Mouse (Mus musculus) T-helper 2 cell (primary cell): ENCODE data around the gene Wdr95.
"Not testable (repeated sequence)": the region's sequence is repeated elsewhere in the genome, so short reads cannot be mapped to it uniquely, and the experiment has no call there.

Source experiments
- in situ Hi-C: fragments of 300-600 bp; cut with MboI, MseI; formaldehyde crosslinking; loops from one replicate; pipeline ENCODE4 v1.15.1; 2025; ENCODE audit warnings: high pct_unique_total_duplicates

Gene Wdr95

DNA sequence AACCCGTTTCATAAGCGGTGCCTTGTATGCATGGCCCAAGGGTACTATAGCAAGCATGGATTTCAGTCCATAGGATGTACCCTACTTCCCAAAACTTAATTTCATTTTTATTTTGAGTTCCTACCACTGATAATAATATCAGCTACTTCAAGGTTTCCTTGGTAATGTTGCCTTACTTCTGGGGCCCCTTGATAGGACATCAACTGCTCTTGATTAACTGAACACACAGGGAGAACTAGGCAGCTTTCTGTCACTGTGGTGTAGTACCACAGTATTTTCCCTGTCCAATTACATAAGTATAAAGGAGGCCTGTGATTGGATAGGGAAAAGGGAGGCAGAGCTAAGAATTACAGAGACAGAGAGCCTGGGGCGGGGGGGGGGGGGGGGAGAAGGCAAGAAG is 13.6 kb upstream of the Wdr95 start:
- in situ Hi-C loops: no loop called here

GRCm38 (mm10) chr5:149517116-149517515 is 11.4 kb upstream of the Wdr95 start:
- in situ Hi-C loops: no loop called here

- in situ Hi-C loops: no loop called here
Observed at GRCm38 (mm10) chr5:149520806-149521205, 7.7 kb upstream of the Wdr95 start.

GRCm38 (mm10) chr5:149523856-149524241 is 4.6 kb upstream of the Wdr95 start:
- in situ Hi-C loops: no loop called here

- in situ Hi-C loops: no loop called here
Observed at GRCm38 (mm10) chr5:149524242-149524858, 4.1 kb upstream of the Wdr95 start.

DNA sequence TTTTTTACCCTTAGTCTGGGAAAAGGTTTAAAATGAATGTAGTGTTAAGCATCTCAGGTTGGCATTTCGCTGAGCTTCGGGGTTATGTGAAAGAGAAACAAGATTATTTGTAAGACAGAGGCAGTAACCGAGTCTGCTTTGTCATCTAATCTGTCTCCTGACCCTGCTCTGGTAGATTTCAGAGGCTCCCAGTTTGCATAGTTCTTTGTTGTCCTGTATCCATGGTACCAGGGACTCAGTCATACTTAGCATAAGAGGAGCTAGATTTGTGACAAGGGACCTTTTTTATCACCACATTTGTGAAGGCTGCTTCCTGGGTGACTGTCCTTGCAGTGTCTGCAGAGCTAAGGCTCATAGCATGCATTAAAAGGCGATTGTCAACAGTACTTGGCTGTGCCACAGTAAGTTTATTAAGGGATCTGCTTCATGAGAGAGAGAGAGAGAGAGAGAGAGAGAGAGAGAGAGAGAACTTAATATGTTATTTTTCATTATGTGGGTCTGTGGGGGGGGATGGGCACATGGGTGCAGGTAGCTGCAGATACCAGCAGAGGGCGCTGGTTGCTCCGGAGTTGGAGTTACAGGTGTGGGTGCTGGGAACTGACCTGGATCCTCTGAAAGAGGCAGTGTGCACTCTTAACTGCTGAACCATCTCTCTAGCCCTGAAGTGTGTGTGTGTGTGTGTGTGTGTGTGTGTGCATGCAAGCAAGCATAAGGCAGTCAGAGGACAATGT is 3.3 kb upstream of the Wdr95 start:
- in situ Hi-C loops: no loop called here

DNA sequence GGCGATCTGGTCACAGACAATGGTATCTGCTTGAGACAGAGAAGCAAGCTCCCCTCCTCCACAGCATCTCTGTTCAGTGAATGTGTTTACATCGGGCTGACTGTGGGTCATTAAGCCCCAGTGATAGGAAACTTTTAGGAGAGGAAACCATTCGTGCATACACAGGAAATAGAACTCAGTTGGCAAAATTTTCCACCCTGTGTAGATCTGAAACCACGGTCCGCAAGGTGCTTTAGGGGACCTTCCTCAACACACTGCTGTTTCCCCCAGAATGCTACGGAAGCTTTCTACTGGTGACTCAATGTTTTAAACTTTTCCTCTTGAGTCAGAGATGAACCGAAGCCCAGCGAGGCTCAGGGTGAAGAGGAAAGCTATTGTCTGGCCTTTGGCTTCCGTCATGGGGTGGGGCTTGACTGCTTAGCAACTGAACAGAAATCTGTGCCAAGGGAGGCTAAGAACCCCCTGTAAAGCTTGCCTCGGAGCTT is 2.0 kb upstream of the Wdr95 start:
- in situ Hi-C loops: no loop called here

- in situ Hi-C loops: not testable (repeated sequence)
Observed at GRCm38 (mm10) chr5:149527292-149527691, 1.2 kb upstream of the Wdr95 start.

DNA sequence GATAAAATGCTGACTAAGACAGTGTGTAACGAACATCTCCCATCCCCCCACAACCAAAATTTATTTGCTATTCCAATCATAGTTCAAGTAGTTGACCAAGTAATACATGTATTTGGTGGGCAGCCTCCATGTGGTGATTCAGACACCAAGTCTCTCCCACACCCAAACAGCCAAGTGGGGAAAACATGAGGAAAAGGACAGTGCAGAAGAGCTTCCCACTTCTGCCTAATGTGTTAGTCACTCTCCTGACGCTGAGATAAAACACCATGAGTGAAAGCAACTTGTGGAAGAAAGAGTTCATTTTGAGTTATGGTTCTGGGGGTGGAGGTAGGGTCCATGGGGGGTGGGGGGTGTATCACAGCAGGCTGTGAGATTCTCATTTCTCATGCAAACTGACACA is 5.4 kb downstream of the Wdr95 start:
- in situ Hi-C loops: loop anchor here (5.0 kb wide), 1 partner anchor 83 kb away; no protein-coding TSS in a partner anchor

DNA sequence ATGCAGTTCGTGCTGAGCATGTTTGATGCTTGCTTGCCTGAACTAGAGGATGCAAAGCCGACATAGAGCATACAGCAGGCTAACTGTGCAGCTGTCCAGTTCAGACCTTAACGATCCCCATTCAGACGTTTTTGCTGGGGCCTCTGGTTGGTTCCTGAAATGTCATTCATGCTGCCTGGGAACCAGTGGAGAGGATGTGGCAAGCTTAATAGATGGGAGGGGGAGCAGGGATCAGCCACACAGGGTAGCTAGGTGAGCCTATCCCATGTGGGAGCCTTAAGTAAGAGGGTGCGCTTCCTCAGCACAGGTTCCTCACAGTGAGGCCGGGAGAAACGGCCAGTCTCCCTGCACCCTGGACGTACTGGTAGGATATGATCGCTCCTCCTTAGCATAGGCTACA is 7.5 kb downstream of the Wdr95 start:
- in situ Hi-C loops: no loop called here

DNA sequence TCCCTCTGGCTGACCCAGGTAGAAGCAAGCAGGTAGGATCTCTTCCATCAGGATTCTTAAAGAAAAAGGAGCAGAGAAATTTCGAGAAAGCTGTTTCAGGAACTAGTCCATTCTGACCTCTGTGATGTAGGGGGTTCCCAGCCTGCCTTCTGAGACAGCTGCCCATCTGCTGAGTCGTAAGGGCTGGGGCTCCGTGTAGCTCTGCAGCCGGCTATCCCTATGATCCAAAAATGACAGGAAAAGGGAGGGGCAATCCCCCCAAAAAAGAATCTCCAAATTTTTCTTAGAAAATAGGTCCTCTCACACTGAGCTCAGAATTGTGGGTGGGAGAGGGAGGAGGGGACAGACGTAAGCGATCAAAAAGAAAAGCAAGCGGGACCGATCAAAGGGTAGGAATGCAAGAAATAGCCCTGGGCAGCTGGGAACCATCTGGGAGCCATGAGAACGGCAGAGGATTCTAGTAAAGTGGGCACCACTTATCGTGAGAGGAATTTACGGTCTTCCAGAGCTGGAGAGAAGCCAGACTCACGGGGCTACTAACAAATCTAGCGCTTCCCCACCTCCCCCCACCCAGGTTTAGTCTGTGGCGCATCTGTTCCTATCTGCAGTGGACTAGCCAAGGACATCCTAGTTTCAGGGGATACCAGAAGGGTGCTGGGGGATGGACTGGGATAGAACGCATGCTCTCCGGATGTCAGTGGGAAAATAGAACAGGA is 9.5 kb downstream of the Wdr95 start:
- in situ Hi-C loops: no loop called here

DNA sequence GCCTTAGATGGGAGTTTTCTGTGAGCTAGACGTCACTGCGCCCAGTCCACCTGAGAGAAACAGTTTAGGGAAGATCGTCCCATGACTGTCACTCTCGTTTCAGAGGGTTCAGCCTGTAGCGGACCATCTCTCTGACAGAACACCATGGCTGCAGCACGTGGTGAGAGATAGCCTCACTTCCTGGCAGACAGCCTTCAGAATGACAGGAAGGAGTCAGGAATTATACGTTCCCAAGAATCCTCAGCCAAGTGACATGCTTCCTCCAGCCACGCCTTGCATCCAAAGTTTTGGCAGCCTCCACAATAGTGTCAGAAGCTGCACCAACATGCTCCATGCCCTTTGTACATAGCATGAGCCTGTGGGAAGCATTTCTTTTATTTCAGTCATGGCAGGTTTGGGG is 10.1 kb downstream of the Wdr95 start:
- in situ Hi-C loops: no loop called here

GRCm38 (mm10) chr5:149539051-149539450 is 10.6 kb downstream of the Wdr95 start:
- in situ Hi-C loops: no loop called here

GRCm38 (mm10) chr5:149551179-149551578 is 22.7 kb downstream of the Wdr95 start:
- in situ Hi-C loops: no loop called here

GRCm38 (mm10) chr5:149552742-149553141 is 24.3 kb downstream of the Wdr95 start:
- in situ Hi-C loops: no loop called here

GRCm38 (mm10) chr5:149553373-149553772 is 24.9 kb downstream of the Wdr95 start:
- in situ Hi-C loops: no loop called here

GRCm38 (mm10) chr5:149554397-149554796 is 25.9 kb downstream of the Wdr95 start:
- in situ Hi-C loops: no loop called here

DNA sequence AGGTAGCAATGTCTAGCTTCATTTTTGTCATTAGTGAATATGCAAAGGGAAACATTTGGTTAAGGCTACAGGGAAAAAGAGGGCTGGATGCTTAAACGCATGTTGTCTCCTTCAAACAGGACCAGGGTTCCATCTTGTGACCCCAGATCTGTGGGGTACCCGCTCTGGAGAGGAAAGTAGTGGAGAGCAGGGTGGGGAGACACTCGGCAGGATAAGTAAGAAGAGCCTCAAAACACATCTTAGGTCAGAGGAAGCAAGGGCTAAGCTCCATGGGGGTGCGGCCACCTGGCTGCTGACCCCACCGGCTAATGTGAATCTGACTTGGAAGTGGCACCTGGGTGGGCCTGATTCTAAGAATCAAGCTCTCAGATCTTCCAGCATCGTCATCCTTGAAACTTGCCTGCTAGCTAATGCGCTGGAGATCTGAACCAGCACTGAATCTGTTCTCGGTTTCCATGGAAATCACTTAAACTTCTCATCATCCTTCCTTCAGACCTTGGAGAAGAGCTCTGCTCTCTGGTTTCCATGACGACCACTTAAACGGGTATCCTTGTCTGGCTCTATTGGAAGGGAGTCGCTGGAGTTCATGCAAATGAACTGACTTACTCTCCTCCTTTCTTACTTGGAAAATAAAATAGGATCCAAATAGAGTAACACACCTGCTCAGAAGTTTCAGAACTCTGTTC is 32.6 kb downstream of the Wdr95 start:
- in situ Hi-C loops: no loop called here

GRCm38 (mm10) chr5:149566026-149566425 is 37.5 kb downstream of the Wdr95 start:
- in situ Hi-C loops: no loop called here

DNA sequence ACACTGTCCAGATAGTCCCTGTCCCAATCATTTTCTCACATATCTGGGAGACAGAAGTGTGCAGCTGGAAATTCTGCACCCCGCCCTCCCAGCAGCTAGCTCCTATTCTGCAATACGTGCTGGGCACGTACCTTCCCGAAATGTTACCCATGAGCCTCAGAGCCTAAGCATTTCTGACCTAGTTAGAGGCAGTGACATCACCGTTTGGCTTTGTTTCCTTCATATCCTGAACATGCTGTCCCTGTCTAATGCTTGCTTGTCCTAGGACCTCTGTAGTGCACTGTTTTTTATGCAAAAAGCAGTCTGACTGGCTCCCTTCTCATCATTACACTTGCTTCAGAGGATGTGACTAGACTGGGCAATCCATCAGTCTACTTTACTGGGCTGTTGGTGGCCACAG is 38.5 kb downstream of the Wdr95 start:
- in situ Hi-C loops: no loop called here

DNA sequence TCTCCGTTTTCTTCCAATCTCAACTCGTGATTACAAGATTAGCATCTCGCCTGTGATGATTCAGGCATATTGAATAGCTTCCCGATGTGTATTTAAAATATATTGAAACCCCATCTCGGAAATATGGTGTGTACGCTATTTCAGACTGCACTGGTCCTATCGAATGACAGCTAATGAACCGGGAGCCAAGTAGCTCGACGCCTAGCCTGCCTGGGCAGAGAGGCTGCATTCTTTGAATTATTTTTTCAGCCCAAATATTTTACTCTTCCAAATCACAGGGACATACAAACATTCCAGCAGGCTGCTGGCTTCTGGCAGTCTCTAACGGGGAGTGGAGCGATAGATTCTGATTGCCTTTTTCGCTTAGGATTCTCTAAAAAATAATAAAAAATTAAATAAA is 40.5 kb downstream of the Wdr95 start:
- in situ Hi-C loops: no loop called here

DNA sequence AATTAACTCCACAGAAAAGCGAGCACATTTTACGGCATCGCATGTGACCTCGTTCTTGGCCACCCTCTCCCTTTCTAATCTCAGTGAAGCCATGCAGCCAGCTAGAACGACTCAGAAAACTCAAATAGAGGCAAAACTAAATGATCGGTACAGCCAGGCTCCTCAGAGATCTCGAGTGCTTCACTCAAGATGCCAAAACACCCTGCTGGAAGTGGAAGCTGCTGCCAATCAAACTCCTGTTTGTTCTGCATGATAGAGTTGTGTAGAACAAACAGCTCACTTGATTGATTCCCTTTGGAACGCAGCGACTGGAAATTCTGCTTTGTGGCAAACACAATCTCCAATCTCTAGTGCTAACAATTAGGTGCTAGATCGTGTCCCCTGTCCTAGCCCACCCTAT is 48.5 kb downstream of the Wdr95 start:
- in situ Hi-C loops: no loop called here
